Mouse (Mus musculus) forebrain, embryonic 16.5 days (tissue): Measurements from ENCODE around the gene Rabggta. TPM values are rescaled to one million over a fixed set of nuclear protein-coding genes. Genes with fewer than 3 reads are reported as not detected.

Experiments used
- ATAC-seq: fragments of 200-750 bp; cut with Nextera tagmentation; 2 replicates; pipeline ENCODE4 v1.8.0; 2017; ENCODE audit warnings: mild to moderate bottlenecking, moderate library complexity
- H3K27ac ChIP-seq: fragments of 300-500 bp; sonication (generic); 2 replicates; pipeline ENCODE4 v1.5.1; 2014; ENCODE audit warnings: low read length, control low read depth
- H3K27me3 ChIP-seq: fragments of 300-500 bp; sonication (generic); replicated peaks from 2 replicates; pipeline ENCODE4 v1.6.1; 2014; ENCODE audit warnings: low read length; ENCODE audit not compliant: control insufficient read depth, insufficient read depth
- H3K36me3 ChIP-seq: fragments of 300-500 bp; sonication (generic); 2 replicates; pipeline ENCODE4 v1.6.1; 2014; ENCODE audit not compliant: control insufficient read depth, insufficient read depth
- H3K4me1 ChIP-seq: fragments of 300-500 bp; sonication (generic); replicated peaks from 2 replicates; pipeline ENCODE4 v1.6.1; 2014; ENCODE audit warnings: low read length; ENCODE audit not compliant: control insufficient read depth, insufficient read depth
- H3K4me2 ChIP-seq: fragments of 300-500 bp; sonication (generic); 2 replicates; pipeline ENCODE4 v1.6.1; 2014; ENCODE audit warnings: mild to moderate bottlenecking, low read length, control low read depth
- H3K4me3 ChIP-seq: fragments of 300-500 bp; sonication (generic); replicated peaks from 2 replicates; pipeline ENCODE4 v1.5.1; 2014; ENCODE audit warnings: mild to moderate bottlenecking, low read length, control low read depth
- H3K9ac ChIP-seq: fragments of 300-500 bp; sonication (generic); replicated peaks from 2 replicates; pipeline ENCODE4 v1.6.1; 2014; ENCODE audit warnings: low read depth, low read length, control low read depth
- H3K9me3 ChIP-seq: fragments of 300-500 bp; sonication (generic); 2 replicates; pipeline ENCODE4 v1.6.1; 2016; ENCODE audit warnings: low read length; ENCODE audit not compliant: control insufficient read depth
- WGBS: fragments of 180-500 bp; shearing (Covaris S2); extraction: QIAGEN DNeasy Blood & Tissue Kit; methylation state at CpG from one replicate; pipeline ENCODE4 v1.1.7; 2014; 5-methylcytosine and 5-hydroxymethylcytosine counted together
- polyA plus RNA-seq: library from polyadenylated mRNA; unstranded; fragments of >200 nt; fragmentation: Nextera tagmentation; extraction: Ambion mirVana; gene quantifications from 2 replicates; pipeline ENCODE4 v1.2.1, GENCODE M21; 2015

Rabggta gene
- polyA plus RNA-seq, 1 experiment from 2014 or later: 53.3 TPM

DNA sequence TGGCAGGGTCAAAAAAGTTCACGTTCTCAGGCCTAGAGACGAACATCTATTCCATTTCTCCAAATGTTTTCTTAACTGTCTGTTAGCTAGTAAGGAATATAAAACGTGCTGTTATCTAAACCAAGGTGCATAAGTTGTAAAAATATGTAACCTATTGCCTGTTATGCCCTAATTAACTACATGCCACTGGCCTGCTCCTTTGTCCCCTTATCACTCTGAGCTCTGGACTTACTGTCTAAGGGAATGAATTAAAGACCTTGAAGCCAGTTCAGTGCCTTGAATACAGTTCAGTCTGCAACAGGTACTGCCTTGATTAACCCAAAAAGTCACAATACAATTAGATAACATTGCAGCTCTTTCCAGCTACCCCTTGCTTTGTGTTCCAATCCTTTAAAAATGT, 13.3 kb upstream of the Rabggta start:
- no peak for ATAC-seq

DNA sequence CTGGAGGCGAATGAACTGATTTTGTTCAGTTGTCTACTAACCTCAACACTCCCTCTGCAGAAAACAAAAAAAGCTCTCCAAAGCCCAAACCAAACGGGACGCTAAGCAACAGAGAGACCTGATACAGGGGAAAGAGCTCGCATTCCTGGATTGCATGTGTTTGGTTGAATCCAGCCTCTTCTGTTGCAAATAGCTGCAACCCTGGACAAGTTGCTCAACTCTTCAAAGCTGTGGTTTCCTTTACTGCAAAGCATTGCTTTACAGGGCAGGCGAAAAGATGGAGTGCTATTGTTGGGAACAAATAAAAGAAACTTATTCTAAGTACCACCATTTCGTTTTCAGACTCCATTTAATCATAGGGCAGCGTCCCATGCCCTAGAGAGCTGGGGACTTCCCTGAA, 12.8 kb upstream of the Rabggta start:
- Histone ChIP-seq H3K27ac (no peak overlapping the region), H3K4me2 (no peak overlapping the region), H3K36me3 (peaks cover 7% of the 10 kb centered on the region), H3K9ac (no peak overlapping the region), H3K4me3 (no peak overlapping the region), H3K9me3 (no peaks in the 10 kb centered on the region), H3K4me1 (peaks cover 10% of the 10 kb centered on the region), H3K27me3 (no peaks in the 10 kb centered on the region)
- WGBS: 68% methylated on average over 7 of the region's 7 CpGs
- no peak for ATAC-seq

More for the DNA sequence above, 13.3 kb upstream of the Rabggta start:
- Histone ChIP-seq H3K4me3 (no peak overlapping the region), H3K36me3 (peaks cover 7% of the 10 kb centered on the region), H3K4me2 (no peak overlapping the region), H3K27ac (no peak overlapping the region), H3K27me3 (no peaks in the 10 kb centered on the region), H3K9me3 (no peaks in the 10 kb centered on the region), H3K4me1 (peaks cover 8% of the 10 kb centered on the region), H3K9ac (no peak overlapping the region)
- WGBS: 72% methylated on average over 3 of the region's 3 CpGs

DNA sequence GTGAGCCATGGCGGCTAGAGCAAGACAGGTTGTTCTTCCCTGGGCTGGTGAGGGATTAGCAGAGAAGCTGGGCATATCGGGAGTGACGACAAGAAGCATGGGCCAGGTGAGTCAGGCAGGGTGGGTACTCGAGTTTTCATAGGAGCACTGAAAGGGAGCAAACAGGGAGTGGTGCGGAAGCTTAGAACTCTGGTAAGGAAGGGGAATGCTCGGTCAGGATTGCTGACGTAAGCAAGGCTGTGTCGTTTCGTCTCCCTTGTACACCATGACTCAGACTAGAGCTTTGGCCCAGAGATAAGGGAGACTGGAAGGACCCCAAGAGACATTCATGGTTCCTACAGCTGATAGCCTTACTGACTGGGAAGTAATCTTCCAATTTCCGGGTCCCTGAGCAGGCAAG, 11.8 kb upstream of the Rabggta start:
- ATAC-seq: no peak
- no peaks in the 10 kb centered on the region for H3K9me3 ChIP-seq
- H3K27me3 ChIP-seq: no peaks in the 10 kb centered on the region
- H3K4me1 ChIP-seq: peaks cover 10% of the 10 kb centered on the region
- H3K4me2 ChIP-seq: no peak overlapping the region
- no peak overlapping the region for H3K9ac ChIP-seq
- peaks cover under 1% of the 10 kb centered on the region for H3K36me3 ChIP-seq
- H3K4me3 ChIP-seq: no peak overlapping the region
- H3K27ac ChIP-seq: no peak overlapping the region
- WGBS: 76% methylated on average over 10 of the region's 10 CpGs

DNA sequence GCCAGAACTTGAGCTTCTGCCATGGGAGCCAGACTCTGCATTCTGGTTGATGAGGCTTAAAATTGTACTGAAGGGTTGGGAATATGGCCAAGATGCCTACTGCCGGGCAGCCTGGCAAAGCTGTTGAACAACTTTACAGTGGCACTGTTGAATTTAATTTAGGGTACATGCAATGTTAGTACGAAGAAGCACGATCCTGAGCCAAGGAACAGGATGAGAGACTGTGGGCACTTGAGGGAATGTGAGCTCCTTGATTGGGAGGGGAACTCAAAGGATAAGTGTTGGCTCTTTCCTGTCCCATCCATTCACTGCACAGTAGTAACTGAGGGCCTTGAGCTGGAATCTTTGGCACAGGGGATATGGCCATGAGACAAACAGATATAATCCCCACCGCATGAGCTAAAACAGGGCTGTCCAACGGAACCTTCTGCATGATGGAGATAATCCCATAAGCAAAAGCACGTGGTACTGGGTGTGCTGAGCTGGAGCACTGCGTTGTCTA, 8.5 kb upstream of the Rabggta start:
- 54% methylated on average over 7 of the region's 7 CpGs for WGBS
- H3K9me3 ChIP-seq: no peaks in the 10 kb centered on the region
- H3K27me3 ChIP-seq: no peaks in the 10 kb centered on the region
- H3K36me3 ChIP-seq: no peaks in the 10 kb centered on the region
- H3K4me3 ChIP-seq: no peak overlapping the region
- peaks cover 10% of the 10 kb centered on the region for H3K4me1 ChIP-seq
- no peak overlapping the region for H3K9ac ChIP-seq
- no peak overlapping the region for H3K4me2 ChIP-seq
- peak overlapping the region; percentile 63 for H3K27ac ChIP-seq
- ATAC-seq: peak; percentile 80

DNA sequence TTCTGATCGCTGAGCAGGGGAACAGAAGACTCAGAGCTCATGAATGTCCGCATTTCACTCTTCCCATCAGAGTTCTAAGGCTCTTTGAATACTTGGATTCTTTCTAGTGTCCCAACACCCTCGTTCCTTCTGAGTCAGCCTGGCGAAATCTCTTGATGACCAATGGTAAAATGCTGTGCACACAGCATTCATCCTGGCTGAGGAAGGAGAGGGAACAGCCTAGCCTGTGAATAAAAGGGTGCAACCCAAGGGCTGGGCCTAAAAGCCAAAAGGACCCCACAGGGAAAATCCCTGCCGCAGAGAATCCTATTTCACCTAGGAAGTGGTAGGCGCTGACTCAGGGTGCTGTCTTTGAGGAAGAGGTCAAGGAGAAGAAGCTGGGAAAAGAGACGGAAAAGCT, 8.1 kb upstream of the Rabggta start:
- no peaks in the 10 kb centered on the region for H3K9me3 ChIP-seq
- peak overlapping the region; percentile 63; the same call in 1 of the 2 replicates for H3K27ac ChIP-seq
- H3K9ac ChIP-seq: no peak overlapping the region
- no peak overlapping the region for H3K4me2 ChIP-seq
- H3K36me3 ChIP-seq: no peaks in the 10 kb centered on the region
- whole genome bisulfite sequencing: 58% methylated on average over 7 of the region's 7 CpGs
- ATAC-seq: peak; percentile 40; the same call in 1 of the 2 replicates
- no peaks in the 10 kb centered on the region for H3K27me3 ChIP-seq
- H3K4me3 ChIP-seq: no peak overlapping the region
- H3K4me1 ChIP-seq: peaks cover 10% of the 10 kb centered on the region

DNA sequence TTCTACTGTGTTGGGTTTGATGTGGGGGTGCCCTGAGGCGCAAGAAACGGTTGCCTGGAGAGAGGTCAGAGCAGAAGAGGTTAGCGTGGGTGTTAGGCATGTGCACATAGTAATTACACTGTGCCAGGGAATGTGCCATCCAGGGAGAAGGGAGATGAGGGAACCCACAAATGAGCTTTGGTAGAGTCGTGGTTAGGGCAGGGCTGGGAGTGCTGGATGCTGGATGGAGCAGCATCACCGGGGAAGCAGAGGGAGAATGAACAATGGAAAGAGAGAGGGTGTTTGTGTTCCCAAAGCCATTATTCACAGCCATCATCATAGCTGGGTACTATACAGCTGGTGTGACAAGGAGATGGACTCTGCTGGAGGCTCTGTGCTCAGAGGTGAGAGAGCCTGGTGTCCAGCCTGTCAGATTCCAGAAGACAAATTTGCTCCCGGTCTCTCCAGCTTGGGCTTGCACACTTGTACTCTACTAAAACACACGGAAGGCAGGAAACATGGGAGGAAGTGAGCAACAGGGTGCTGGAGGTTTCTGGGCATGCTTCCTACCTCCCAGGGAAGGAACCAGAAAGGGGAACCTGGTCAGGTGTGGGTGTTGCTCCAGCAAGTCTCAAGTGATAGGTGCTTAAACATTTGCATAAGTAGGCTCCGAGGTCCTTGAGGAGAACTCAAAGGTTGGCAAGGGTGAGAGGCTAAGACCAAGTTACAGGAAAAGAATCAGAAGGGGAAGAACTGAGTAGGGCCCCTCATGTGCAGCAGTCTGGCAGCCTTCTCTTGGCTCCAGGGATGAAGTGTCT, 6.0 kb upstream of the Rabggta start:
- no peak for ATAC-seq
- H3K36me3 ChIP-seq: no peaks in the 10 kb centered on the region
- no peak overlapping the region for H3K9ac ChIP-seq

DNA sequence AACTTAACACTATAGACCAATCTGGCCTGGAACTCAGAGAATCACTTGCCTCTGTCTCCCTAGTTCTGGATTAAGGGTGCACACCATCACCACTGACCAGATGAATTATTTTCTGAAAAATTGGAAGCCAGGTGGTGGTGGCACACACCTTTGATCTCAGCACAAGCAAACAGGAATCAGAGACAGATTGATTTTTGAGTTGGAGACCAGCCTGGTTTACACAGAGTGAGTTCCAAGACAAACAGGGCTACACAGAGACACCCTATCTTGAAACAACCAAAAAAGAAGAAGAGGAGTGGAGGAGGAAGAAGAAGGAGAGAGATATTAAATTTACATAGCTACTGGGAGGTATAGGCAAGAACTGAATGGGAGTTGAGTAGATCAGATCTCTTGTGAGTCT, 4.2 kb upstream of the Rabggta start:
- H3K27me3 ChIP-seq: no peaks in the 10 kb centered on the region
- H3K27ac ChIP-seq: no peak overlapping the region
- H3K4me3 ChIP-seq: no peak overlapping the region
- peaks cover 18% of the 10 kb centered on the region for H3K4me1 ChIP-seq
- ATAC-seq: no peak
- no peaks in the 10 kb centered on the region for H3K36me3 ChIP-seq
- no peaks in the 10 kb centered on the region for H3K9me3 ChIP-seq
- no peak overlapping the region for H3K4me2 ChIP-seq
- H3K9ac ChIP-seq: no peak overlapping the region

More for the DNA sequence above, 6.0 kb upstream of the Rabggta start:
- Histone ChIP-seq H3K4me2 (no peak overlapping the region), H3K27me3 (no peaks in the 10 kb centered on the region), H3K27ac (no peak overlapping the region), H3K4me1 (peaks cover 10% of the 10 kb centered on the region), H3K9me3 (no peaks in the 10 kb centered on the region), H3K4me3 (no peak overlapping the region)
- 78% methylated on average over 8 of the region's 8 CpGs for WGBS

DNA sequence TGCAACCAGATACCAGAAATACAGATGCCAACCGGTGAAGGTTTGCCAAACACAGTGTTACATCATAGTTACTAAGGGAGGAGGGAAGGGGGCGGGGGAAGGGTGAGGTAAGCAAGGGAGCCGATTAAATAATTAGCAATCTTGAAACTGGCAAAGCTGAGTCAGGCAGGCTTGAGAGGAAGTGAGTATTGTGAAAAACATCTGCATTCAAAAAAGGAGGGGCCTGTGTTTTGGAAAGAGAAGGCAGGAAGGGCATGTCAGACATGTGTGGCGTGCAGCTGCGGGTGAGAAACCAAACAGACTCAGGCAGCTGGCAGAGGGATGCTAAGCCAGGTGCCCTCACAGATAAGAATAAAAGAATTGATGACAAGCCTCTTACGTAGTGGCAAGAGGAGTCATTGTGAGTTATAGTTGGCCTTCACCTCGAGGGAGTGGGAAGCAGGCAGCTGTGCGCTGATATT, 2.4 kb upstream of the Rabggta start:
- H3K4me2 ChIP-seq: no peak overlapping the region
- no peak overlapping the region for H3K4me3 ChIP-seq
- no peaks in the 10 kb centered on the region for H3K9me3 ChIP-seq
- ATAC-seq: no peak
- no peaks in the 10 kb centered on the region for H3K27me3 ChIP-seq
- H3K27ac ChIP-seq: no peak overlapping the region
- 64% methylated on average over 8 of the region's 8 CpGs for WGBS
- H3K9ac ChIP-seq: no peak overlapping the region
- H3K36me3 ChIP-seq: no peaks in the 10 kb centered on the region
- peaks cover 11% of the 10 kb centered on the region for H3K4me1 ChIP-seq

DNA sequence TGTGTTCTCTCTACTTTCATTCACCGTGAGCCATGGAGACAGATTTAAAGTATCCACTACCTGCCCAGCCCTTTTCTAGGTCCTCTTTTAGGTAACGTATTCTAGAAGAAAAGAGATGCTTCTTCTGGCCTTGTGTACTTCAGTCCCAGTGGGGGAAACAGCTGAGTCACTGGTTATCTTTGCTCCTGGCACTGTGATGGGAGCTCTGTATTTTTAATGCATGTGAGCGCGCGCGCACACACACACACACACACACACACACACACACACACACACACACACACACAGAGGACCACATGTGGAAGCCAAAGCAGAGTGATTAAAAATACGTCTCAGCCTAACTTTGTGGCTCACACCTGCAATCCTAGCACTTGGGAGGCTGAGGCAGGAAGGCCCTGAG, 1.4 kb upstream of the Rabggta start:
- H3K27ac ChIP-seq: no peak overlapping the region
- H3K9me3 ChIP-seq: no peaks in the 10 kb centered on the region
- no peaks in the 10 kb centered on the region for H3K27me3 ChIP-seq
- no peak overlapping the region for H3K4me2 ChIP-seq
- no peak overlapping the region for H3K9ac ChIP-seq
- H3K4me3 ChIP-seq: no peak overlapping the region
- H3K36me3 ChIP-seq: no peaks in the 10 kb centered on the region
- ATAC-seq: no peak
- 94% methylated on average over 7 of the region's 7 CpGs for WGBS
- peaks cover 11% of the 10 kb centered on the region for H3K4me1 ChIP-seq
